8 mouse cellular contexts compared by ENCODE assay signal in genomic region chr7:4149209-4150054, GRCm38 (mm10). TPM values are rescaled to one million over a fixed set of nuclear protein-coding genes. Genes with fewer than 3 reads are reported as not detected.
A peak's percentile ranks its signal among the peaks of the same experiment; 100 is the strongest.
DNase-seq lines count a peak whose midpoint lies in the region; ATAC-seq and TF ChIP-seq lines count a peak whose summit lies in the region.

No protein-coding gene starts in this region.

- DNase-seq in c-Kit-negative CD71-positive TER-119-positive erythroid progenitor cells, embryonic 14.5 days (ENCODE audit: low read depth, low spot score), result peak; percentile 57
- DNase-seq in fibroblast of lung, adult 2 months (ENCODE audit: low read depth), result peak; percentile 66
- DNase-seq in kidney, postnatal 25 days, result peak; percentile 87 to 91
- peak; percentile 74 for DNase-seq in neural tube, embryonic 11.5 days (ENCODE audit: low spot score)
- DNase-seq in stomach, postnatal 0 days (ENCODE audit: low spot score), result peak; percentile 85

- peaks cover 9% of the 10 kb centered on the region for H3K27me3 ChIP-seq in heart, embryonic 15.5 days
- peaks cover 11% of the 10 kb centered on the region for H3K27me3 ChIP-seq in liver, embryonic 15.5 days
- H3K27me3 ChIP-seq in neural tube, embryonic 11.5 days (ENCODE audit: control insufficient read depth, insufficient read depth, low read length), result peaks cover 16% of the 10 kb centered on the region
- H3K27me3 ChIP-seq in stomach, postnatal 0 days (ENCODE audit: control insufficient read depth, insufficient read depth, low read length), result no peaks in the 10 kb centered on the region

- peaks cover 31% of the 10 kb centered on the region for H3K4me1 ChIP-seq in heart, embryonic 15.5 days (replicated peaks)
- peaks cover 58% of the 10 kb centered on the region for H3K4me1 ChIP-seq in liver, embryonic 15.5 days (replicated peaks)
- H3K4me1 ChIP-seq in neural tube, embryonic 11.5 days (ENCODE audit: control insufficient read depth, insufficient read depth, low read length), result no peaks in the 10 kb centered on the region
- H3K4me1 ChIP-seq in stomach, postnatal 0 days (replicated peaks; ENCODE audit: control insufficient read depth, insufficient read depth), result peaks cover 3% of the 10 kb centered on the region; the same call in 1 of the 2 replicates

- peak overlapping the region; percentile 89 for H3K4me2 ChIP-seq in heart, embryonic 15.5 days
- H3K4me2 ChIP-seq in liver, embryonic 15.5 days, result peak overlapping the region; percentile 97
- H3K4me2 ChIP-seq in neural tube, embryonic 11.5 days (ENCODE audit: low read depth), result peak overlapping the region; percentile 95
- peak overlapping the region; percentile 80 for H3K4me2 ChIP-seq in stomach, postnatal 0 days (replicated peaks; ENCODE audit: low read depth)

- H3K4me3 ChIP-seq in heart, embryonic 15.5 days, result peak overlapping the region; percentile 74
- H3K4me3 ChIP-seq in liver, embryonic 15.5 days (replicated peaks), result peak overlapping the region; percentile 88
- peak overlapping the region; percentile 61 for H3K4me3 ChIP-seq in neural tube, embryonic 11.5 days (ENCODE audit: low read depth, low read length)
- peak overlapping the region; percentile 73 for H3K4me3 ChIP-seq in stomach, postnatal 0 days (ENCODE audit: low read depth, low read length)

- peak overlapping the region; percentile 70 for H3K9ac ChIP-seq in heart, embryonic 15.5 days
- H3K9ac ChIP-seq in liver, embryonic 15.5 days, result peak overlapping the region; percentile 76
- peak overlapping the region; percentile 71 for H3K9ac ChIP-seq in neural tube, embryonic 11.5 days (ENCODE audit: low read length)
- H3K9ac ChIP-seq in stomach, postnatal 0 days (ENCODE audit: low read length), result peak overlapping the region; percentile 86

- peak overlapping the region; percentile 95 for H3K27ac ChIP-seq in heart, embryonic 15.5 days
- peak overlapping the region; percentile 94 for H3K27ac ChIP-seq in liver, embryonic 15.5 days (replicated peaks)
- peak overlapping the region; percentile 82 for H3K27ac ChIP-seq in neural tube, embryonic 11.5 days (ENCODE audit: low read depth, low read length)
- H3K27ac ChIP-seq in stomach, postnatal 0 days (replicated peaks), result peak overlapping the region; percentile 99

- peak; percentile 81 for TF ChIP-seq EP300 in stomach, postnatal 0 days (optimal IDR thresholded peaks at IDR 0.05)

- H3K36me3 ChIP-seq in heart, embryonic 15.5 days, result peaks cover 32% of the 10 kb centered on the region
- peaks cover 36% of the 10 kb centered on the region for H3K36me3 ChIP-seq in liver, embryonic 15.5 days (replicated peaks)
- peaks cover 21% of the 10 kb centered on the region for H3K36me3 ChIP-seq in neural tube, embryonic 11.5 days (ENCODE audit: control insufficient read depth, insufficient read depth, low read length)
- peaks cover 24% of the 10 kb centered on the region for H3K36me3 ChIP-seq in stomach, postnatal 0 days (ENCODE audit: control insufficient read depth, insufficient read depth, low read length)

- no peak for TF ChIP-seq CTCF in stomach, postnatal 0 days (IDR thresholded peaks at IDR 0.05; ENCODE audit: low read depth)

- H3K9me3 ChIP-seq in heart, embryonic 15.5 days (replicated peaks), result no peaks in the 10 kb centered on the region
- no peaks in the 10 kb centered on the region for H3K9me3 ChIP-seq in liver, embryonic 15.5 days (replicated peaks)
- no peaks in the 10 kb centered on the region for H3K9me3 ChIP-seq in neural tube, embryonic 11.5 days (ENCODE audit: control insufficient read depth, low read length)
- no peaks in the 10 kb centered on the region for H3K9me3 ChIP-seq in stomach, postnatal 0 days (ENCODE audit: control insufficient read depth, low read length)

- whole genome bisulfite sequencing in heart, embryonic 15.5 days, result under 1% methylated on average over 64 of the region's 64 CpGs
- under 1% methylated on average over 64 of the region's 64 CpGs for WGBS in liver, embryonic 15.5 days (ENCODE audit: insufficient replicate concordance)
- under 1% methylated on average over 64 of the region's 64 CpGs for WGBS in neural tube, embryonic 11.5 days
- WGBS in stomach, postnatal 0 days, result under 1% methylated on average over 64 of the region's 64 CpGs

- peak; percentile 71 for ATAC-seq in CD4-positive, CD25-positive, alpha-beta regulatory T cell, adult 4 months
- ATAC-seq in heart, embryonic 15.5 days (replicated peaks; ENCODE audit: insufficient number of reproducible peaks, insufficient read depth, low FRiP score, low read depth), result peak; percentile 71
- ATAC-seq in liver, embryonic 15.5 days (ENCODE audit: insufficient read depth), result peak; percentile 72
- peak; percentile 74 for ATAC-seq in neural tube, embryonic 11.5 days (ENCODE audit: insufficient read depth, low FRiP score, low TSS enrichment)
- peak; percentile 67 for ATAC-seq in stomach, postnatal 0 days (ENCODE audit: low FRiP score, low TSS enrichment)

RNA-seq across cellular contexts. Expression of gene Leng9, which starts 0.7 kb away (rescaled TPM):
- 10 to 100 TPM in 1 of 2 experiments, 1 to 10 TPM in 1; 7.5 to 12.3 TPM for polyA plus RNA-seq in CD4-positive, CD25-positive, alpha-beta regulatory T cell, adult 4 months (2017; shearing (Covaris generic))
- polyA plus RNA-seq in heart, embryonic 15.5 days (2015; fragmentation: Nextera tagmentation; extraction: Ambion mirVana), result 2.8 and 3.3 TPM in 2 replicates
- polyA plus RNA-seq in liver, embryonic 15.5 days (2015; fragmentation: Nextera tagmentation; extraction: Ambion mirVana), result 0.98 TPM in 2 replicates
- polyA plus RNA-seq in neural tube, embryonic 11.5 days (2014; fragmentation: Nextera tagmentation; extraction: Ambion mirVana), result 1.5 and 2.2 TPM in 2 replicates
- polyA plus RNA-seq in stomach, postnatal 0 days (2015; fragmentation: Nextera tagmentation; extraction: Ambion mirVana), result 7.4 and 8.5 TPM in 2 replicates

RNA-seq across cellular contexts. Expression of gene Leng8, which starts 12.6 kb away (rescaled TPM):
- polyA plus RNA-seq in CD4-positive, CD25-positive, alpha-beta regulatory T cell, adult 4 months (2017; shearing (Covaris generic)), result 10 to 100 TPM; 23.4 to 27.4 TPM
- 43.7 and 65.8 TPM in 2 replicates for polyA plus RNA-seq in heart, embryonic 15.5 days (2015; fragmentation: Nextera tagmentation; extraction: Ambion mirVana)
- polyA plus RNA-seq in liver, embryonic 15.5 days (2015; fragmentation: Nextera tagmentation; extraction: Ambion mirVana), result 20.1 and 25.2 TPM in 2 replicates
- polyA plus RNA-seq in neural tube, embryonic 11.5 days (2014; fragmentation: Nextera tagmentation; extraction: Ambion mirVana), result 50.3 and 58.0 TPM in 2 replicates
- polyA plus RNA-seq in stomach, postnatal 0 days (2015; fragmentation: Nextera tagmentation; extraction: Ambion mirVana), result 14.7 and 20.1 TPM in 2 replicates

RNA-seq across cellular contexts. Expression of gene Cdc42ep5, which starts 15.2 kb away (rescaled TPM):
- polyA plus RNA-seq in CD4-positive, CD25-positive, alpha-beta regulatory T cell, adult 4 months (2017; shearing (Covaris generic)), result not detected
- 25.6 and 30.9 TPM in 2 replicates for polyA plus RNA-seq in heart, embryonic 15.5 days (2015; fragmentation: Nextera tagmentation; extraction: Ambion mirVana)
- polyA plus RNA-seq in liver, embryonic 15.5 days (2015; fragmentation: Nextera tagmentation; extraction: Ambion mirVana), result 6.1 and 6.3 TPM in 2 replicates
- 18.7 and 19.8 TPM in 2 replicates for polyA plus RNA-seq in neural tube, embryonic 11.5 days (2014; fragmentation: Nextera tagmentation; extraction: Ambion mirVana)
- polyA plus RNA-seq in stomach, postnatal 0 days (2015; fragmentation: Nextera tagmentation; extraction: Ambion mirVana), result 119 and 121 TPM in 2 replicates

RNA-seq across cellular contexts. Expression of gene Ttyh1, which starts 30.2 kb away (rescaled TPM):
- polyA plus RNA-seq in CD4-positive, CD25-positive, alpha-beta regulatory T cell, adult 4 months (2017; shearing (Covaris generic)), result under 1 TPM; 0.60 to 0.69 TPM
- polyA plus RNA-seq in heart, embryonic 15.5 days (2015; fragmentation: Nextera tagmentation; extraction: Ambion mirVana), result 1.2 and 1.7 TPM in 2 replicates
- polyA plus RNA-seq in liver, embryonic 15.5 days (2015; fragmentation: Nextera tagmentation; extraction: Ambion mirVana), result 0.38 and 0.39 TPM in 2 replicates
- polyA plus RNA-seq in neural tube, embryonic 11.5 days (2014; fragmentation: Nextera tagmentation; extraction: Ambion mirVana), result 46.1 and 48.8 TPM in 2 replicates
- 4.1 and 4.3 TPM in 2 replicates for polyA plus RNA-seq in stomach, postnatal 0 days (2015; fragmentation: Nextera tagmentation; extraction: Ambion mirVana)

Comparison
In these comparisons a context has a peak if more than half of its experiments do, and no peak if none do; other contexts are left out.
1. Peak in every context shown above with its lines: DNase-seq, ATAC-seq, H3K4me3 ChIP-seq and H3K27ac ChIP-seq.